Mouse (Mus musculus) spleen, postnatal 0 days (tissue): Measurements from ENCODE around the gene Rab8b. TPM values are rescaled to one million over a fixed set of nuclear protein-coding genes. Genes with fewer than 3 reads are reported as not detected.

Experiments
- polyA plus RNA-seq: library from polyadenylated mRNA; unstranded; fragments of >200 nt; fragmentation: Nextera tagmentation; extraction: Ambion mirVana; gene quantifications from 2 replicates; pipeline ENCODE4 v1.2.1, GENCODE M21; 2015

Gene Rab8b
- polyA plus RNA-seq = 38.9 and 39.6 TPM in 2 replicates

GRCm38 (mm10) chr9:66919382-66919971 is at the start of gene Rab8b:
TSS of gene Rab8b (minus strand) at chr9:66919687.

DNA sequence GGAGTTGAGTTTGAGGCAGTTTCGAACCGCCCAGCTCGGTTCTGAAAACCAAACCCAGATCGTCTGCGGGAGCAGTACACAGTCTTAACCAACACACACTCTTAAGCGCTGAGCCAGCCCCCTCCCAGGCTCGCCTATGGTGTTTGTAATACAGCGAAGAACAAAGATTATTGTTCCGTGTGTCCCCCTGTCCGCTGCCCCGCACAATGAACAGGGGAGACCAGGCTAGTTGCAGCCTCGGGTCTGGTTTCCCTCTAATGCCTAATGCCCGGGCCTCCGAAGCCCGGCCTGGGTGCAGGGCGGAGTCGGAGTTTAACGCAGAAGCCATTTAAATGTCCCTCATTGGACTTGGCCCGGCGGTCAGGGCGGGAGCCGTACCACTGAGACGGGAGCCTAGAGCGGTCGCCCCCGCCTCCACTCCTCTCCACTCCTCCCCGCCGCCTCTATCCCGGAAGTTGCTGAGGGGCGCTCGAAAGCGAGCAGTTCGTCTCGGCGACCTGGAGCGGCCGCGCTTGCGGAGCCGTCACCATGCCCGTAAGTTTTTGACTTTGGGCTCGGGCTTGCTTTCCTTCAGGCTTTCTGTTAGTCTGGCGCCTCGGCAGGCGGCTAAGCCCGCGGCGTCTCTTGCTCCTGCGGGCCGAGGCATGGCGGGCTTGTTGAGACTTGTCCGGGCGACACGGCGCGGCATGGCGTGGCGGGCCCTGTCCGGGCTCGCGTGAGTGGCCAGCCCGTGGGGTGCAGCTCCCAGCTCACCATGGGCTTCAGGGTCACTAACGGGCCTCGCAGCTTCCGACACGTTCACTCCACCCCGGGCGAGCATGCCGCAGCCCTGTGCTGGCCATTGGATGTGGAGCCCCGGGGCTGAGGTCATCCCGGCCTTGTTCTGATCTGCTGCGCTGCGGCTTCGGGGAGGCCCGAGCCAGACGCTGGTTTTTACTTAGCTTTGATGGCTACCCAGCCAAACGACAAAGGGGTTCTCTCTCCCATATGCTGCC is 26.5 kb upstream of the Rab8b start, which contains the start of gene Rps27l:
Rps27l (plus strand) TSS at position 440 of the 995 bp plus-strand sequence.

GRCm38 (mm10) chr9:66834318-66835096 is 85.0 kb downstream of the Rab8b start, which contains the start of gene Aph1c:
TSS of gene Aph1c (minus strand) at chr9:66834726.

DNA sequence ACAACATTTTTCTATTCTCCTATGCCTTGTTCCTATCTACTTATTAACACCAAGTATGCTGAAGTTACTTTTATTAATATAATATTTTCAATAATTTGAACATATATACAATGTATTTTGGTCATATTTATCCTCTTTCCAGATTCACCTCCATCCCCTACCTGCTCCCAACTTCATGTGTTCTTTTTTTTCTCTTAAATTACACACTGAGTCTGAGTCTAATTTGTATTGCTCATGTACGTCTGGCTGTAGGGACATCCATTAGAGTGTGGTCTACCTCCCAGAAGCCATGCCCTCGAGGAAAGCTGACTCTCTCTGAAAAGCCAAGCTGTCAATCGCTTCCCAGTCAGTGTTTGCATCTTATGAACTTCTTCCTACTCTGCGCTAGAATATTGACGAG is 122.7 kb downstream of the Rab8b start, which contains the start of gene Gm10647:
Gm10647 (plus strand) TSS at position 301 of the 400 bp plus-strand sequence.

GRCm38 (mm10) chr9:66795464-66796324 is 123.8 kb downstream of the Rab8b start, which contains the start of gene Aph1b:
TSS of gene Aph1b (minus strand) at chr9:66795490.

Other genes with a start within 250 kb of the Rab8b start
- gene Car12, start 206.0 kb downstream of the Rab8b start, polyA plus RNA-seq = 0.18 and 0.32 TPM in 2 replicates
- 2.2 and 3.1 TPM in 2 replicates for gene Aph1b, start 124.2 kb downstream of the Rab8b start, polyA plus RNA-seq
- 0.10 and 0.39 TPM in 2 replicates for gene Gm10647, start 122.6 kb downstream of the Rab8b start, polyA plus RNA-seq
- gene Aph1c, start 85.0 kb downstream of the Rab8b start, polyA plus RNA-seq = 4.9 and 6.7 TPM in 2 replicates
- 582 and 638 TPM in 2 replicates for gene Rps27l, start 26.4 kb upstream of the Rab8b start, polyA plus RNA-seq
- 6.8 and 7.9 TPM in 2 replicates for gene Lactb, start 55.8 kb upstream of the Rab8b start, polyA plus RNA-seq
- 220 and 249 TPM in 2 replicates for gene Tpm1, start 129.7 kb upstream of the Rab8b start, polyA plus RNA-seq